Mouse (Mus musculus): ENCODE data around the gene AU040320. TPM values are rescaled to one million over a fixed set of nuclear protein-coding genes. Genes with fewer than 3 reads are reported as not detected.

The AU040320 gene
- total and polyA plus RNA-seq, 3 experiments = 3.0 to 17.0 (median 15.2) TPM

DNA sequence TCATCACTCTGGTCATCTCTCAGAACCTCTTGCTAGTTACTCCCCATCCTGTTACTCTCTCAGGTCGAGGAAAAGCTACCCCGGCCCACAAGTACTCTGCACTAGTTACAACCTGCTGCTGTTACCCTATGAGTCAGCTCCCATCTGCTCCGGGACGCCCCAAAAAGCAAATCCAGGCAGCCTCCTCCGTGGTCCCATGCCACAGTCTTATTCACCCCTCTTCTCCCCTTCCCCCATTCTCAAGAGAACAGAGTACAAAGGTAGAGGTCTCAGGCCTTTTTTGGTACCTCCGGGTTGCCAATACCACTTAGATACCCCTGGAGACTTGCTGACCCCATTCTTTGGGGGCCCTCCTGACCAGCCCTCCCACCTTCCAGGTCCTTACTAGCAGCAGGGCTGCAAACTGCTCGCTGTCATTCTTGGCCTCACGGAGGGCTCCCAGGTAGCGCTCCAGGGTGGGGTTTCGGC lies 1.8 kb upstream of the AU040320 start:
- Histone ChIP-seq H3K79me2 (replicated peaks; ENCODE audit: control insufficient read depth, extremely low read depth, insufficient read depth, poor library complexity, severe bottlenecking) (peaks cover 17% of the 10 kb centered on the region), H3K36me3 (replicated peaks in 1 of 2; ENCODE audit: control insufficient read depth in 1 of 2, insufficient read depth in 1 of 2, low read length in 1 of 2) (peaks cover 34 to 50% of the 10 kb centered on the region in 2 experiments), H3K27ac (ENCODE audit: insufficient read depth, low read depth) (no peak overlapping the region), H3K9me3 (replicated peaks; ENCODE audit: low read length) (no peaks in the 10 kb centered on the region), H3K4me3 (replicated peaks in 1 of 3; ENCODE audit: low read depth in 2 of 3, low read length in 2 of 3, poor library complexity in 1 of 3) (no peak overlapping the region), H3K4me2 (ENCODE audit: insufficient read depth, low read depth, poor library complexity, severe bottlenecking) (peak overlapping the region; percentile 52), H3K27me3 (replicated peaks) (no peaks in the 10 kb centered on the region), H3K9ac (ENCODE audit: insufficient read depth, low read depth) (no peak overlapping the region), H3K4me1 (ENCODE audit: control insufficient read depth in 1 of 2, insufficient read depth in 2 of 2) (peaks cover 11 to 51% of the 10 kb centered on the region in 2 experiments)
- in situ Hi-C loops (cut with MboI; ENCODE audit: low pct_ligation_motif_present, low pct_unique_long_range_greater_than_20kb, low sequenced_read_pairs) (no loop called here), dilution Hi-C loops (cut with MboI; ENCODE audit: extremely low pct_ligation_motif_present, extremely low pct_unique_long_range_greater_than_20kb, low sequenced_read_pairs) (no loop called here)
- no peak for TF ChIP-seq MAFK (IDR thresholded peaks at IDR 0.05; ENCODE audit: insufficient replicate concordance, low read length)
- no peak for TF ChIP-seq UBTF (IDR thresholded peaks at IDR 0.05; ENCODE audit: low read depth, low read length)
- TF ChIP-seq TCF12 (IDR thresholded peaks at IDR 0.05; ENCODE audit: low read depth, low read length) = no peak
- no peak for TF ChIP-seq ZMIZ1 (IDR thresholded peaks at IDR 0.05; ENCODE audit: low read depth, low read length)
- no peak for TF ChIP-seq BHLHE40 (IDR thresholded peaks at IDR 0.05; ENCODE audit: low read depth, low read length)
- TF ChIP-seq SMC3 (IDR thresholded peaks at IDR 0.05; ENCODE audit: low read depth, low read length) = no peak
- no peak for TF ChIP-seq ZKSCAN1 (IDR thresholded peaks at IDR 0.05; ENCODE audit: borderline replicate concordance, low read depth, low read length)
- TF ChIP-seq MYC (IDR thresholded peaks at IDR 0.05; ENCODE audit: low read depth, low read length) = no peak
- no peak for TF ChIP-seq RAD21 (IDR thresholded peaks at IDR 0.05; ENCODE audit: low read depth, low read length)
- no peak for DNase-seq (ENCODE audit: extremely low read depth)

DNA sequence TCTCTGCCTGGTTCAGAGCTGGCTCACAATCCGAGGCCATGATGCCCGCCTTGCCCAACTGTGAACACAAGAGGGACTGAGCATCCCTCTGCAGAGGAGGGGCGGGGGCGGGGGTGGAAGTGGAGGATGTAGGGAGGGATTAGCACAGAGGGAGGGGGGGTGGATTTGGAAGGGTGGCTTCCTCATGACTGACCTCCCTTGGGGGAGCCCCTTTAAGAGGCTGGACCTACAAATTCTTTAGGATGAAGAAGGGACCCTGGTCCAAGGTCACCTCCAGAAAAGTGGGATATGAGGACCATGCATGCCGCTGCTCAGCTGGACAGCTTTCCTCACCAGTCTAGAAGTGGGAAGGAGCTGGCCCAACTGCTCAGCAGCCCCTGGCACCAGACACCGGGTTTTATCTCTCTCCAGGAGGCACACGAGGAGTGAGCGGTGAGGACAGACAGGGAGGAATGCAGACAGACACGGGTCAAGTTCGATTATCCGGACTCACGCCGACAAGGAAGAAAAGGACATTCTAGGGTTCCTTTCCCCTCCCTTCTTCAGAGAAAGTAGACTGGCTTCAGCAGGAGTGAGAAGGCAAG lies 1.2 kb upstream of the AU040320 start:
- DNase-seq (ENCODE audit: extremely low read depth) = no peak
- no peak for TF ChIP-seq GABPA (IDR thresholded peaks at IDR 0.05; ENCODE audit: insufficient replicate concordance, low read depth, low read length)
- no peak for TF ChIP-seq MXI1 (IDR thresholded peaks at IDR 0.05; ENCODE audit: low read depth, low read length)
- no peak for TF ChIP-seq SIN3A (IDR thresholded peaks at IDR 0.05; ENCODE audit: low read length)
- TF ChIP-seq MAFK (IDR thresholded peaks at IDR 0.05; ENCODE audit: insufficient replicate concordance, low read length) = no peak
- no peak for TF ChIP-seq USF2 (conservative IDR thresholded peaks at IDR 0.05; ENCODE audit: low read depth, low read length)
- no peak for TF ChIP-seq POLR2AphosphoS2 (IDR thresholded peaks at IDR 0.05; ENCODE audit: low read depth, low read length)
- TF ChIP-seq CHD1 (IDR thresholded peaks at IDR 0.05; ENCODE audit: low read depth, low read length) = no peak
- no peak for TF ChIP-seq ZMIZ1 (IDR thresholded peaks at IDR 0.05; ENCODE audit: low read depth, low read length)
- TF ChIP-seq USF1 (IDR thresholded peaks at IDR 0.05; ENCODE audit: low read depth, low read length) = no peak
- TF ChIP-seq RCOR1 (conservative IDR thresholded peaks at IDR 0.05; ENCODE audit: low read depth, low read length) = no peak
- TF ChIP-seq MAX (IDR thresholded peaks at IDR 0.05; ENCODE audit: low read length) = no peak
- TF ChIP-seq E2F4 (IDR thresholded peaks at IDR 0.05; ENCODE audit: insufficient replicate concordance, low read depth, low read length) = no peak
- no peak for TF ChIP-seq ZC3H11A (IDR thresholded peaks at IDR 0.05; ENCODE audit: low read depth, low read length)
- Histone ChIP-seq H3K79me2 (replicated peaks; ENCODE audit: control insufficient read depth, extremely low read depth, insufficient read depth, poor library complexity, severe bottlenecking) (peaks cover 17% of the 10 kb centered on the region), H3K9me3 (replicated peaks; ENCODE audit: low read length) (no peaks in the 10 kb centered on the region), H3K9ac (ENCODE audit: insufficient read depth, low read depth) (peak overlapping the region; percentile 72), H3K27ac (ENCODE audit: insufficient read depth, low read depth) (no peak overlapping the region), H3K36me3 (replicated peaks in 1 of 2; ENCODE audit: control insufficient read depth in 1 of 2, insufficient read depth in 1 of 2, low read length in 1 of 2) (peaks cover 29 to 49% of the 10 kb centered on the region in 2 experiments), H3K4me2 (ENCODE audit: insufficient read depth, low read depth, poor library complexity, severe bottlenecking) (peak overlapping the region; percentile 52), H3K27me3 (replicated peaks) (no peaks in the 10 kb centered on the region), H3K4me1 (ENCODE audit: control insufficient read depth in 1 of 2, insufficient read depth in 2 of 2) (peaks cover 11 to 51% of the 10 kb centered on the region in 2 experiments), H3K4me3 (replicated peaks in 1 of 3; ENCODE audit: low read depth in 2 of 3, low read length in 2 of 3, poor library complexity in 1 of 3) (peak overlapping the region; percentile 79 to 87 (median 83))
- dilution Hi-C loops (cut with MboI; ENCODE audit: extremely low pct_ligation_motif_present, extremely low pct_unique_long_range_greater_than_20kb, low sequenced_read_pairs) = no loop called here
- in situ Hi-C loops (cut with MboI; ENCODE audit: low pct_ligation_motif_present, low pct_unique_long_range_greater_than_20kb, low sequenced_read_pairs) = no loop called here
